Mouse (Mus musculus): ENCODE measurements at regions not wholly inside any gene's neighbourhood (a gene's known extent, or its start where the extent isn't known, plus 50 kb on each side); places are given as distances from the start of the nearest gene placed in this dataset.

GRCm38 (mm10) chr13:54318161-54318560 is 53.0 kb upstream of the Cplx2 start:
- no peak for DNase-seq (ENCODE audit: low spot score)

DNA sequence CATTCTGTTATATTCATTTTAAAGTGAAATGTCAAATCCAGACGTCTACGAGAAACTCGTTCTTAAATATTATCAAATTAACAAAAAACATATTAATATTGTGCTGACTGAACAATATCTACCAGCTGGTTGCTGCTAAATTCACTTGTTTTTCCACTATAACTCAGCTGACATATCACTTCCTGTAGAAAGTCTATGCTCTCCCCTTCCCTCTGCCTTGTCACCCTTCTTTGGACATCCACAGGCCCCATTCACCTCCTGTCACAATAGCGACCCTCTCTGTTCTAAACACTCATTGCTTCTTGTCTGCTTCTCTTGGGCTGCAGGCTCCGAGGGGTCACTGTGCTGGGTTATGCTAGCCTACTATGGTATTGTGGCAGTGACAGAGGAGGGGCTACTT is 52.5 kb upstream of the Cplx2 start:
- DNase-seq (ENCODE audit: low spot score) = no peak

DNA sequence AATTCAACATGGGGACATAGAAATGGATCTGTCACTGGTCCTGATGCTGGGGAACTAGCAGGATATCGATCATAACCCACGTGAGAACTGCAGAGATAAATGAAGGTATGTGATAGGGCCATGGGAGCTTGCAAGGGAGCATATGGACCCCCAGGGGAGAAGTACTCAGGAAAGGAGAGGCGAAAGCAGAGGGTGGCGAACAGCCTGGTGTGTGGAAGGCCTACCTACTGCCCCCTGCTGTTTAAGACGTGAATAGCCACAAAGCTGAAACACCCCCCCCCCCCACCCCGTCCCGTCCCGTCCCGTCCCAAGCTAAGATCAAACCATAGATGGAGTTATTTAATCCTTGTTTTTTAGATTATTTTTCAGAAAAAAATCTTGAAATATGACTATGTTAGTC is 50.9 kb upstream of the Cplx2 start:
- no peak for DNase-seq (ENCODE audit: low spot score)

- no peak for DNase-seq (ENCODE audit: low spot score)
Measured at GRCm38 (mm10) chr13:54321011-54321410, 50.1 kb upstream of the Cplx2 start.

All from testis, postnatal 10 days (tissue).